Mouse (Mus musculus): Measurements from ENCODE around the gene Atp6ap2. TPM values are rescaled to one million over a fixed set of nuclear protein-coding genes. Genes with fewer than 3 reads are reported as not detected.
"Not testable (repeated sequence)": the region's sequence is repeated elsewhere in the genome, so short reads cannot be mapped to it uniquely, and the experiment has no call there.

The Atp6ap2 gene
- total RNA-seq (2022) = 10 to 100 TPM; 11.4 to 13.6 (median 13.0) TPM

DNA sequence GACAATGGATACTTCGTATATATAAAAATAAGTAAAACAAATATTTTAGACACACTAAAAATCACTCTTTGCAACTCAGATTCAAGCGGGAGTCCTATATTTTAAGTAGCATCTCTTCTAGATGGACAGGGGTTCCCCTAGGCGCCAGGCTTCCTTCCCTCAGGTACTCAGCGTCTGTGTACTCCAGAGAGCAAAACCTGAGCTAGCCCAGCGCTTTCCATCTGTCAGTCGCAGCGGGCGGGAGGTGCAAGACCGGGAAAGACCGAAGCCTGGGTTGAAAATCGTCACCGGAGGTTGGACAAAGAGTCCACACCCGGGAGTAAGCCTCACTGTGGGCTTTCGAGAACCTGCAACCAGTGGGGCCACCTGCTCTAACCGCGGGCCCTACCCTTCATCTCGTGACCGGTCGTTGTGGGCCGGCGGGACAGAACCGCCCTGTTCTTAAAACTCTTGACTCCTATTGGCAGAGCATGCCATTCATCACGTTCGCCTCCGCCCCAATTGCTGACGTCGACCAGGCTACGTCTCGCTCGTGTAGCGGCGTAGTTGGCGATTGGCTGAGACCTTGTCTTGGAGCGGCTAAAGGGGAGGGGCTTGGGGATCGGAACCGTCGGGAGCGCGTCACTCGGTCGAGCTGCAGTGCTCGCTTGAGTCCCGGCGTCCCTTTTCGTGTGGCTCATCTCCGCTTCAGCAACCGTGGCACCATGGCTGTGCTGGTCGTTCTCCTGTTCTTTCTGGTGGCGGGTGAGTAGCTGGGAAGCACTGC is at the start of gene Atp6ap2:
Gene Atp6ap2 (plus strand): TSS at position 610 of the 766 bp plus-strand sequence.
- DNase-seq (ENCODE audit: low spot score in 2 of 2) = peak; percentile 88 to 89

DNA sequence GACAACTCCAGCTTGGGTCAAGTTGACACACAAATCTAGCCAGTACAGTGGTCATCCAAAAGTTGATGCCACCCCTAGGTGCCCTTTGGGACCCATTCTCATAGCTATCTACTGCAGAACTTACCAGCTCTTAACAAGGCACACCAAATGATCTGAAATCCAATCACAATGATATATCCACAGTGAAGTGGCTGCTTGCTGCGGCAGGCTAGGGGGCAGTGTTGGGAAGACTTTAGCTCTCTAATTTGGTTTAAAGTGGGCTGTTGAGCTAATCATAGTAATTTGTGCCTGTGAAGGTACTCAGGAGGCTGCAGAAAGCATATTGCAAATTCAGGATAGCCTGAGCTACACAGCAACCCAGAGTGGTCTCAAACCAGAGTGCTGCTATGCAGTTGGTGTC is 43.2 kb upstream of the Atp6ap2 start:
- DNase-seq (ENCODE audit: low spot score in 2 of 2) = no peak

DNA sequence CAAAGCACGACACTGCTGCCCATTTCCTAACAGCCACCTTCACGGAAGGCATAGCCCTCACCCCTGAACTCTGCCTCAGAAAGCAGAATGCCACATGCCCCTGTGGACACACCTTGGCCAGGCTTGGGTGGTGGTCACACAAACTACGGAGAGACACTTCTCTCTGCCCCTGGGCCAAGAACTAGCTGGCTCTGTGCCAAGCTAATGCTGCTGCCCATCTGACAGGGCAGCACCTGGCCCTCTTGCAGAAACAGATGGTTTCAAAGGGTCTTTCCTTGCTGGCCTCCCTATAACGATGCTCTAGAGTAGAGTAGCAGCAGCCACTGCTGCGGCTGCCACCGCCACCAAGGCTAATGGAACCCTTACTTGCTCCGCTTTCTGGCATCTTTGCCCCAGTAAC is 30.5 kb upstream of the Atp6ap2 start:
- DNase-seq (ENCODE audit: low spot score in 2 of 2) = no peak

DNA sequence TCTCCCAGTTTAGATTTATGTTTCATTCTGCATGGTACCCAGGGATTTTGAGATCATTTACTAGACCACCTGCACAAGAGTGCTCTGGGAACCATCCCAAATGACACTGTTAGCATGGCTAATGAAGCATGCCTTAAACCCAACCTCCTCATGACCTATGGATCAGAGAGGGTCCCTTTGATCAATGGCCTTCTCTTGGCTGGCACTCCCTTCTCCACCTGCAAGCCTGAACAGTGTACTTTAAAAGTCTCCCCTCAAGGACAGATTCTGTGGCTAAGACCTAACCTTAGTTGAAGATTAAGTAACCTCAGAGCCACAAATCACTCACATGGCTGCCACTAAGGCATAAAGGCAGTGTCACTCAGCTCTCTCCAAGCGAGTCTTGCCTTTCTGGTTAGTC is 16.2 kb upstream of the Atp6ap2 start:
- no peak for DNase-seq (ENCODE audit: low spot score in 2 of 2)

DNA sequence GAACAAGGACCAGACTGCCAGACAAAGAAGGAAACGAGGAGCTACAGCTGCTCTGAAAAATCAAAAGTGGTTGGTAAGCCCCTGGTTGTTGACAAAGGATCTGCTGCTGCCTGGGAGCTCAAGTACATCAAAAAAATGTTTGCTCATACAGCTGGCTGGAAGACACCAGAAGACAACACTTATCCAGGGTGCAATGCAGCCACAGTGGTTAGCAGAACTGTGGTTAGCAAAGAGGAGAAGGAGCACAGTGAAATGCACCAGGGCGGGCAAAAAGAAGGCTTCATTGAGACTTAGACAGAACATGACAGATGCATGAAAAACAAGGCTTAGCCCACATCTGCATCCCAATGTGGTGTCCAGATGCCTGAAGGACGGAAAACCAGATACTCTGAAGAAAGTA is 9.7 kb upstream of the Atp6ap2 start:
- DNase-seq (ENCODE audit: low spot score in 2 of 2) = no peak

DNA sequence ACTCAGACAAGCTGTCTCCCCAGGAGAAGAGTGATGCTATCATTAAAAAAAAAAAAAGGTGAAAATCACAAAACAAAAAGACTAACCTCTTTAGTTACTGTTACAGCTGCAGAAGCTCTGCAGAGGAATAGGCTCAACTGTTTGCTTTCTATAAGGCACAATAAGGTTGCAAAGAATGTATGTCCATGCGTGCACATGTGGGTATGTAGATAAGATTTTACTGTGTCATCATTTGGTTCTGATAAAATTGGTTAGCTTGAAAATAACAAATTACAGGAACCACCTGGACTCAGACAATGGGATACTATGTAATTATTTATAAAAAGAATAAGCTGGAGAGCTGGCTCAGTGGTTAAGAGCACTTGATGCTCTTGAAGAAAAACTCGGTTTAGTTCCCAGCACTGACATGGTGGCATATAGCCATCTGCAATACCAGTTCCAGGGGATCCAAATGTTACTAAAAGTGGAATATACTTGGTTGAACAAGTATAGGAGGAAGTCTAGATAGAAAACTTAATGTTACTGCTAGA is 9.2 kb upstream of the Atp6ap2 start:
- DNase-seq (ENCODE audit: low spot score in 2 of 2) = no peak

DNA sequence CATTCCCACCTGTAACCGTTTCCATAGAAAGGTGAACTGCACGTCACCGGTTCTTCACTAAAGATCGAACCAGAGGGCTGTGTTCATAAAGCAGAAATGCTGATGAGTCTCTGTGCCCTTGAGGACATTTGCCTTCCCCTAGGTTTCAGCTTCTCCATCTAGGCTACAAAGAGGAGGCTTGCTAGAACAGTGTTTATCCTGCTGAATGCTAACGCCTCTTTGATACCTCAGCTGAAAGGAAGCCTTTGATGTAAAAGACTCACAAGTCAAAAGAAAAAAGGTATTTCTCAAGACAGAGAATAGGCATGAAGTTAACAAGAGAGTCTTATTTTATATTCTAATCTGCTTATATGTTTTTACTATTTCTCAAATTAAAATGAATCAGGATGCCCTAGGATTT is 4.3 kb upstream of the Atp6ap2 start:
- DNase-seq (ENCODE audit: low spot score in 2 of 2) = no peak

DNA sequence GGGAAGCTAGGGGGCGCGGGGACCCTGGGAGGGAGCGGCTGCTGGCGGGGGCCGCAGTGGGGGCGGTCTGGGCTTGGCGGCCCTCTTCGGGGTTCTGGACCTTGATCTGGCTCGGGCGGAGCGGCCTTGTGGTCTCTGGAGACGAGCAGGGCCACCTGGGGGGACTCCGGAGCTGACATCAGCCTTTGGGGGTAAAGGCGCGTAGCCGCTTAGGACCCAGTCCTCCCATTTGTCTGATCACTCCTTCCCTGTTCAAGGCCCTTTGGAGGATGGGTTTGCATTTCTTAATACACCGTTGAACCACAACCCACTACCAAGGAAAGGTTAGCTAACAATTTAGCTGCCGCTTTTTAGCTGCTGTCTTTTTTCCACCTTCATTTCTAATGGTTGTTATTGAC is 356 bp downstream of the Atp6ap2 start:
- peak in 1 of 2 experiments; percentile 5 for DNase-seq (ENCODE audit: low spot score in 2 of 2)

DNA sequence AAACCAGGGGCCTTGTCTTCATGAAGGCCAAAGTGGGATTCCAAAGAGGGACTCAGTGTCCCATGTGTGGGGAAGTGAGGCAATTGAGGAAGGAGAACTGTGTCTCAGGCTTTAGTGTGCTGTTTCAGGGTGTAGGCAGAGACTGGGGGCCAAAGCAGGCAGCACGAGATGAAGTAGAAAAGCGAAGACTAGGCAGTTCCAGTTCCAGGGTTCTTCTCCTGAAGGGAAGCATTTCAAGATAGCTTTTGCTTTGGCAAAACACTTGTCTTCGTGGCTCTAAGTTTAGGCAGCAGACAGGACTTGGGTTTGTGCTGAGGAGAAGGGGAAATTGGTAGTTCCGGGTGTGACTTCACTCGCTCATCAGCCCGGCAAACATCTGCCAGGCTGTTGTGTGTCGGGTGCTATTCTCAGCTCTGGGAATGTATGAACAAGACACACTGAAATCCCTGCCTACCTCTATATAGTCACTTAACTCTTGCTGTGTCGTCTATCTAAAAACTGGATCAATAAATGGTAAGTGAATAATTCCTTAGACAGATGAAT is 3.9 kb downstream of the Atp6ap2 start:
- no peak for DNase-seq (ENCODE audit: low spot score in 2 of 2)

DNA sequence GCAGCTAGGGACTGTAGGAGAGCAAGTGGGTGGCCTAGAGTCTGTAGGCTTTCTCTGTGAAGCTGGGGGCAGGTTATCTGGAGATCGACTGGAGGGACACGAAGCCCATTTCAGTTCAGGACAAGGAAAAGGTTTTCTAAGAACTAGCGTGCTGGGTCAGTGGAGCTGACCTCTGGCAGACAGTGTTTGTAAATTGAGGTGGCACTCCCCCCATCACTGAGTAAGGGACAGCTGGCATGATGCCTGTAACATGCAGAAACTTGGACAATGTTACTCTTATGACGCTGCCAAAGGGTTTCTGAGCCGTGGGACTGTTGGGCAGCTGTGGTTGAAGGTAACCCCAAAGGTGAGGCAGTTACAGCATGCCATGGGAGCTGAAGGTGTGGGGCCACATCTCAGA is 4.4 kb downstream of the Atp6ap2 start:
- DNase-seq (ENCODE audit: low spot score in 2 of 2) = no peak

DNA sequence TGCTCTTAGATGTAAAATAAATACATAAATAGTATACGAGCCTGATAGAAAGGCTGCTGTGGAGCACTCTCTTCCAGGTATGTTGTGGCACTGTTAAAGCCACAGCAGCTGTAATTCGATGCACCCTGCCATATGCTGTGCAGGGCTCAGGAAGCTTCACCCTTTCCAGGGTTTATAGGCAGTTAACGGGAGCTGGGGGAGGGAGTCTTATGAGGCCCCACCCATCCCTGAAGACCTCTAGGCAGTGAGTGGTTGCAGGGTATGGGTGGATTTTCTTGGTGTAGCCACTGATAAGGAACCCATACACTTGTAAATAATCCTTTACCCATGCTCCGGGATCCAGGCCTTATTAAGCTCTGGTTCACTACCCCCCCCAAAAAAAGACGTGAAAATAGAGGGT is 6.2 kb downstream of the Atp6ap2 start:
- no peak for DNase-seq (ENCODE audit: low spot score in 2 of 2)

DNA sequence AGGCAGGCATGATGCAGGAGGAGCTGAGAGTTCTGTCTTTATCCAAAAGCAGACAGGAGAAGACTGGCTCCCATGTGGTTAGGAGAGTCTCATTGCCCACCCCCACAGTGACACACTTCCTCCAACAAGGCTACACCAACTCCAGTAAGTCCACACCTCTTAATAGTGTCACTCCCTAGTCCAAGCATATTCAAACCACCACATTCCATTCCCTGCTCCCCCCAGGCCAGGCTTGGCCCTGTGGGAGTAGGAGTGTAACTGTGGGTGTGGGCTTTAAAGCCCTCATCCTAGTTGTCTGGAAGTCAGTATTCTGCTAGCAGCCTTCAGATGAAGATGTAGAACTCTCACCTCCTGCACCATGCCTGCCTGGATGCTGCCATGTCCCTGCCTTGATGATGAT is 22.9 kb downstream of the Atp6ap2 start:
- DNase-seq (ENCODE audit: low spot score in 2 of 2) = not testable (repeated sequence)

DNA sequence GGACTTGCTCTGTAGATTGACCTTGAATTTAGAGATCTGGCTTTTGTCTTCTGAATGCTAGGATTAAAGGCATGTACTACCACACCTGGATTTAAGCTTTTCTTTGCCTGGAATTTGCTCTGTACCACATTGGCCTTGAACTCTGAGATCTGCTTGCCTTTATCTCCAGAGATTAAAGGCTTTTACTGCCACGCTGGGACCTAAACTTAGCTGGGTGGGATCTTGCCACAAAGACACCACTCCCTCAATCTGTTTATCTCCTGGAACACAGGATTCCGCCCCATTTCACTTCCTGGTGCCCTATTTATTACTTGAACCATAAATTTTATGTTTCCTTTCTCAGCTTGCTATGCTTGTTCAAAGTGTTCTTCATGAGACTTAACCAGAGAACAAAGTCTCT is 23.6 kb downstream of the Atp6ap2 start:
- DNase-seq (ENCODE audit: low spot score in 2 of 2) = no peak

DNA sequence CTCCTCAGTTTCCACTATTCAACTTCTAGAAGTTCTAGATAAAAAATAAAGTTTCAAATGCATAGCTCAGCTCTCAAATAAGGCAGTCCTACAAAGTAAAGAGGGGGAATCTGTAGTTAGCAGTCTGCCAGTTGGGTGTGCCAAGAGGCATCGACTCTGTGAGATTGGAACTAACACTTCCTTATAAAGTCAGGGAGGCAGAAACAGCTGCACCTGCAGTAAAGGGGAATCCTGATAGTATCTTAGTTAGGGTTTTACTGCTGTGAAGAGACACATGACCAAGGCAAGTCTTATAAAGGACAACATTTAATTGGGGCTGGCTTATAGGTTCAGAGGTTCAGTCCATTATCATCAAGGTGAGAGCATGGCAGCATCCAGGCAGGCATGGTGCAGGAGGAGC is 24.8 kb downstream of the Atp6ap2 start:
- DNase-seq (ENCODE audit: low spot score in 2 of 2) = not testable (repeated sequence)

DNA sequence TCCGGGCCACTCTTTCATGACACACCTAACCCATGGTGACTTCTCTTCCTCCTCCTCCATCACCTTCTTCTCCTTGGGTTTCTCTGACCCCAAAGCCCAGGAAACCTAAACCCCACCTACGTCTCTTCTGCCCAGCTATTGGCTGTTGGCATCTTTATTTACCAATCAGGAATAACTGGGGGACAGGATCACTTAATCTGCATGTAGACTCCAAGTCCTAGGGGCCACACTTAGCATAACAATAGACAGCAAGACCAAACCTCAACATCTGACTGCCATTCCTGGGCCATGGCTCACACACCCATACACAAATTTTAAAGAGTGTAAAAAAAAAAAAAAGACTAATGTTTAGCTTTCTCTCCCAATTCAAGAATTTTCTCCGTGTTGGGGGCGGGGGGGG is 37.5 kb downstream of the Atp6ap2 start:
- DNase-seq (ENCODE audit: low spot score in 2 of 2) = no peak

DNA sequence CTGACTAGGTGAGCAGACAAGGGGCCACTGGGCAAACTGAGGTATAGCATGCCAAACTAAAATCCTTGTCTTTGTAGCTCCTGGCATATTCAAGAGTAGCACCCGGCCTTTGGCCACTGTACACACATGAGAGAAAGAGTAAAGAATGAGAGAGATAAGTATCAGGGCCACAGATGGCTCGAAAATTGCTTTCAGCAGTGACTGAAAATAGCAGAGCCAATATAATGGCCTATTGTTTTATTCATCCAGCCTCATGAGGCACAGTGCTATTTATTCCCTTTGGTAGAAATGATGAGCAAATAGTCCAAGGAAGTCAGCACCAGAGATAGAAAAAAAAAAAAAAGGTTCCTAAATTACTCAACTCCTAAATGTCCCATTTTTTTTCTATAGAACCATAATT is 57.4 kb downstream of the Atp6ap2 start:
- DNase-seq (ENCODE audit: low spot score in 2 of 2) = no peak

DNA sequence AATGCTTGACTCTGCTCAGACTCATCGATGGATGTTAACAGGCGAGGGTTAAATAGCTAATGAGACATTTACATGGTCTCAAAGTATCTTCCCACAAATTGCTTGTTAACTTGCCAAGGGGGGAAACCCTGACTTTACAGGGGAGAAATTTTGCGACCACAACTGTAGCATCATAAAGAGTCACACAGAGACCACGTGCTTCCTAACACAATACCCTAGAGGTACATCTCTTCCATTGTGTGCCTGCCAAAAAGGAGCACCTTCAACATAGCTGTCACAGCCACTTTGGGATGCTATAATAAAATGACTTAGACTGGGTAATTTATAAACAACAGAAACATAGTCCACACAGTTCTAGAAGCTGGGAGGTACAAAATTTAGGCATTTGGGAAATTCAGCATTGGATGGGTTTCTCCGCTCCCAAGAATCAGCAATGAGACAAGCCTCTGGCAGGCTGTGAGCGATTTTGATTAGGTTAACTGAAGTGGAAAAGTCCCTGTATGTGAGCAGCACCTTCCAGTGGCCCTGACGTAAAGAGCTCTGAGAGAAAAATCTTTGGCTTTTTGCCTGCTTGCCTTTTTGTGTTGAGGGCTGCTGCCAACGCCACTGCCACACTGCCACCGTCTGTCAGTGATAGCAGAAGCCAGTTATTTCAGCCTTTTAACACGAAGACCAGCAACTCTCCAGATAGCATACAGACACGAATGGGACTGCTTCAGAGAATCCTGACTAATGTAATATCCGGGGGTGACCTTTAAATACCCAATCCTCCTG is 58.1 kb downstream of the Atp6ap2 start:
- DNase-seq (ENCODE audit: low spot score in 2 of 2) = no peak

DNA sequence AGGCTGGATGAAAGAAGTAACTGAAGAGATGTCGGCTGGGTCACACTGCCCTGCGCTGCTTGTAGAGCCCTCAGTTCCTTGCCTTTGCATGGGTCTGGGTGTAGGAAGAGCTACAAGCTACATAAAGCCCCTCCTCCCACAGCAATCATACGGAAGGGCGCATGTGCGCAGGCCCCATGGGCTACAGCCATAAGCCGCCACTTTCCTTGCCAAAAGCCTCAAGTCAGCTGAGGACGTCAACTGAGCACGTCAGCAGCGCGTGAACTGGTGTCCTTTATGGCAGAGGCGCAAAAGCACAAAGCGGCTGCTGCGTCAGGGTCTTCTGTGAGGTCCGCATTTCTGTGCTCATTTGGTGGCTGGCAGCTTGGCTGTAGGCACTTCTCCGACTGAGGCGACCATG is 64.3 kb downstream of the Atp6ap2 start:
- no peak for DNase-seq (ENCODE audit: low spot score in 2 of 2)

DNA sequence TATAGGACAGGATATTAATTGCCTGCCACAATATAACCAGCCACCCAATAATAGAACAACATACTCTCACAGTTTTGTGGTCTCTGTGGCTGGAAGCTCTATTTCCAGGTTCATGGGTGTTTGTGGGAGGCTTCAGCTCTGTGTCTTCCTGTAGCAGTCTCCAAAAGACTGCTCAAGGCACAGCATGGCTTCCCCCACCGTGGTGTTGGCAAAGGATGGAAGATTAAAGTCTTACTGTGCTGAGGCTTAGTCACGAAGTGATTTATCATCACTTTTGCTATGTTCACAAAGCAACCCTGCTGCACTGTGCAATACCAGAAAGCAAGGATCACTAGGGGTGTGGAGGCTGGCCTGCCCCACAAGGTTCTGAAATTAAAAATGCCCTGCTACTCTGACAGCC is 66.3 kb downstream of the Atp6ap2 start:
- DNase-seq (ENCODE audit: low spot score in 2 of 2) = no peak

Data from gastrocnemius, adult 8-10 months (tissue).